Mouse (Mus musculus): Measurements from ENCODE around the gene Treh.

GRCm38 (mm10) chr9:44648881-44649281, 24.2 kb upstream of the Treh start:
- TF ChIP-seq CTCF (IDR thresholded peaks at IDR 0.05; ENCODE audit: extremely low read depth, insufficient read depth, insufficient read length, insufficient replicate concordance), result no peak
- no peak for TF ChIP-seq POLR2A (IDR thresholded peaks at IDR 0.05; ENCODE audit: low read depth, low read length)
